Mouse (Mus musculus) midbrain, postnatal 0 days (tissue): ENCODE data around the gene Rspo4. TPM values are rescaled to one million over a fixed set of nuclear protein-coding genes. Genes with fewer than 3 reads are reported as not detected.

Experiments used
- ATAC-seq: fragments of 200-750 bp; cut with Nextera tagmentation; 2 replicates; pipeline ENCODE4 v1.8.0; 2017; ENCODE audit warnings: moderate number of reproducible peaks, mild to moderate bottlenecking, moderate TSS enrichment, moderate library complexity; ENCODE audit not compliant: low FRiP score
- DNase-seq: peaks from one replicate; pipeline ENCODE4 v3.0.0-alpha.2; 2015; ENCODE audit warnings: low spot score
- H3K27ac ChIP-seq: fragments of 300-500 bp; sonication (generic); 2 replicates; pipeline ENCODE4 v1.5.1; 2014; ENCODE audit warnings: low read depth, mild to moderate bottlenecking, low read length, mixed read lengths
- H3K27me3 ChIP-seq: fragments of 300-500 bp; sonication (generic); 2 replicates; pipeline ENCODE4 v1.6.1; 2014; ENCODE audit warnings: low read length, control low read depth, mixed read lengths; ENCODE audit not compliant: insufficient read depth
- H3K36me3 ChIP-seq: fragments of 300-500 bp; sonication (generic); 2 replicates; pipeline ENCODE4 v1.6.1; 2014; ENCODE audit warnings: low read length, control low read depth, mixed read lengths; ENCODE audit not compliant: insufficient read depth
- H3K4me1 ChIP-seq: fragments of 300-500 bp; sonication (generic); 2 replicates; pipeline ENCODE4 v1.6.1; 2014; ENCODE audit warnings: mild to moderate bottlenecking, control low read depth, antibody characterized with exemption, low read length, mixed read lengths; ENCODE audit not compliant: insufficient read depth
- H3K4me2 ChIP-seq: fragments of 300-500 bp; sonication (generic); 2 replicates; pipeline ENCODE4 v1.6.1; 2014; ENCODE audit warnings: low read depth, mild to moderate bottlenecking, low read length, mixed read lengths; ENCODE audit not compliant: poor library complexity, severe bottlenecking
- H3K4me3 ChIP-seq: fragments of 300-500 bp; sonication (generic); 2 replicates; pipeline ENCODE4 v1.5.1; 2014; ENCODE audit warnings: low read depth, mild to moderate bottlenecking, low read length, moderate library complexity
- H3K9ac ChIP-seq: fragments of 300-500 bp; sonication (generic); replicated peaks from 2 replicates; pipeline ENCODE4 v1.6.1; 2014; ENCODE audit warnings: mild to moderate bottlenecking, low read length, moderate library complexity, mixed read lengths; ENCODE audit not compliant: poor library complexity, severe bottlenecking
- H3K9me3 ChIP-seq: fragments of 300-500 bp; sonication (generic); 2 replicates; pipeline ENCODE4 v1.6.1; 2016; ENCODE audit warnings: low read length, control low read depth
- CTCF ChIP-seq: IDR thresholded peaks from 2 replicates; pipeline ENCODE4 v1.5.1; 2016; ENCODE audit warnings: antibody characterized with exemption, mild to moderate bottlenecking
- WGBS: fragments of 180-500 bp; shearing (Covaris S2); extraction: QIAGEN DNeasy Blood & Tissue Kit; methylation state at CpG from one replicate; pipeline ENCODE4 v1.1.7; 2014; 5-methylcytosine and 5-hydroxymethylcytosine counted together
- polyA plus RNA-seq: library from polyadenylated mRNA; unstranded; fragments of >200 nt; fragmentation: Nextera tagmentation; extraction: Ambion mirVana; gene quantifications from 2 replicates; pipeline ENCODE4 v1.2.1, GENCODE M21; 2015
- total RNA-seq: library from RNA; depleted of rRNA; stranded (reverse); fragments of >200 nt; gene quantifications from 2 replicates; pipeline ENCODE4 v1.2.3, GENCODE M21; 2014

The Rspo4 gene
- total and polyA plus RNA-seq, 2 experiments from 2014 or later: 0.44 TPM; not detected in 1

- ATAC-seq (no peak), DNase-seq (peak; percentile 26)
Observed at GRCm38 (mm10) chr2:151874551-151874950, 31.8 kb downstream of the Rspo4 start.

DNA sequence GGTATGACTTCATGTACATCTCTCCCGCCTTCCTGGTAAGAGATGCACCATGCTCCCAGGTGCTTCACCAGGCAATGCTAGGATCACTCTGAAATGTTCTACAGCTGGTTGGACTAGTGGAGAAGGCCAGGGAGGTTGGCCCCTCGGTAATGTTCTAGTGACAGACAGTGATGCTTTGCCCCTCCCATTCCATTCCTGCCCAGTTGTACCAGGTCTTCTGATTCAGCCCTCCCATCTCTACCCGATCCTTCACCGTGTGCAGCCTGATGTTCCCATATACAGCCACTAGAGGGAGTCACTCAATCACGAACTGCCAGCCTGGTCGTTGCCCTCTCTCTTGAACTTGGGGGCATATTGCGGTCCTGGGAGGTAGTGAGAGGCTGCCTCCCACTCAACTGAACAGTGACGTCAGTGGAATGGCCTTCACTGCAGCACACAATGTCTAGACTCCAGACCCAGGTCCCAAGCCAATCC is 33.3 kb downstream of the Rspo4 start:
- Histone ChIP-seq H3K9me3 (no peaks in the 10 kb centered on the region), H3K4me1 (no peaks in the 10 kb centered on the region), H3K36me3 (no peaks in the 10 kb centered on the region), H3K4me2 (no peak overlapping the region), H3K27me3 (no peaks in the 10 kb centered on the region), H3K4me3 (no peak overlapping the region), H3K9ac (no peak overlapping the region), H3K27ac (no peak overlapping the region)
- peak; percentile 95 for TF ChIP-seq CTCF
- WGBS: 14% methylated on average over 8 of the region's 8 CpGs
- peak; percentile 75 for ATAC-seq
- peak; percentile 65 for DNase-seq

More at GRCm38 (mm10) chr2:151874551-151874950, 31.8 kb downstream of the Rspo4 start:
- H3K27me3 ChIP-seq: no peaks in the 10 kb centered on the region
- H3K36me3 ChIP-seq: no peaks in the 10 kb centered on the region
- H3K9me3 ChIP-seq: no peaks in the 10 kb centered on the region
- TF ChIP-seq CTCF: peak; percentile 54
- H3K4me3 ChIP-seq: no peak overlapping the region
- no peak overlapping the region for H3K9ac ChIP-seq
- H3K4me1 ChIP-seq: no peaks in the 10 kb centered on the region
- no peak overlapping the region for H3K27ac ChIP-seq
- no peak overlapping the region for H3K4me2 ChIP-seq

DNA sequence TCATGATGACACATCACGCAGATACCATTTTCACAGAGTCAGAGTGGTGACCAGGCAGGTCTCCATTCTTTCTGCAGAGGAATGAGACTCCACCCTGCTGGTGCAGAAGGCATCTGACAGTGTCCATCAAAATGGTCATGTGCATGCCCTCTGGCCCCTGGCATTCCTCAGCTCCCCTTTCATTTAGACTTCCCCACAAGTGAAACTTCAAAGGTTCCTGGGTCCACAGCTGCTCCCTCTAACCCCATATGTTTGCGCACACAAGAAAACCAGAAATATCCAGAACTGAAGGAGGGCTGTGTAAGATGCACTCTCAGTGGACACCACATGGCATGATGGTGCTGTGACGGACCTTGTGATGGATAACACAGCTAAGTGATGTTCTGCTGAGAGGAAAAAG is 35.9 kb downstream of the Rspo4 start:
- TF ChIP-seq CTCF: no peak
- Histone ChIP-seq H3K9me3 (no peaks in the 10 kb centered on the region), H3K27ac (no peak overlapping the region), H3K4me1 (no peaks in the 10 kb centered on the region), H3K27me3 (no peaks in the 10 kb centered on the region), H3K4me3 (no peak overlapping the region), H3K4me2 (no peak overlapping the region), H3K36me3 (no peaks in the 10 kb centered on the region), H3K9ac (no peak overlapping the region)
- no peak for DNase-seq
- ATAC-seq: no peak
- 82% methylated on average over 3 of the region's 3 CpGs for WGBS

DNA sequence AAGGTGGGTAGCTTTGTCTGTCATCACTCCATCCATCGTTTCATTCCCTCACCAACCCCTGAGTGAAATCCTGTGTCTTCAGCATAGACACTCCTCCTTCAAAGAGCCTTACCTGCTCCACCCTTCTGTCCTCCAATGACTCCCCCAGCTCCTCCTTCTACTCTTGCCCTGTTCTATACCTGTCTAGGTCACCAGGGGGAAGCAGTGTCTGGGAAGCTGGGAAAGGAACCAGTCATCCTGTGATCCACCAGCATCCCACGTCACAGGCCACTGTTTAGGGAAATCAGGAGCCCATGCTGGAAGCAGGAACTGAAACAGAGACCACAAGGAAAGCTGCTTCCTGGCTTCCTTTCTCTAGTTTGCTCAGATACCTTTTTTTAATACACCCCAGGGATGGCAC is 37.0 kb downstream of the Rspo4 start:
- no peak overlapping the region for H3K4me3 ChIP-seq
- 0 out of 2 replicates have a peak, but pooled peaks have one; percentile 34 for ATAC-seq
- TF ChIP-seq CTCF: peak; percentile 57
- H3K27ac ChIP-seq: no peak overlapping the region
- no peak for DNase-seq
- H3K36me3 ChIP-seq: no peaks in the 10 kb centered on the region
- no peak overlapping the region for H3K9ac ChIP-seq
- WGBS: 60% methylated on average over 2 of the region's 2 CpGs
- no peaks in the 10 kb centered on the region for H3K9me3 ChIP-seq
- no peaks in the 10 kb centered on the region for H3K4me1 ChIP-seq
- H3K4me2 ChIP-seq: no peak overlapping the region
- H3K27me3 ChIP-seq: no peaks in the 10 kb centered on the region

DNA sequence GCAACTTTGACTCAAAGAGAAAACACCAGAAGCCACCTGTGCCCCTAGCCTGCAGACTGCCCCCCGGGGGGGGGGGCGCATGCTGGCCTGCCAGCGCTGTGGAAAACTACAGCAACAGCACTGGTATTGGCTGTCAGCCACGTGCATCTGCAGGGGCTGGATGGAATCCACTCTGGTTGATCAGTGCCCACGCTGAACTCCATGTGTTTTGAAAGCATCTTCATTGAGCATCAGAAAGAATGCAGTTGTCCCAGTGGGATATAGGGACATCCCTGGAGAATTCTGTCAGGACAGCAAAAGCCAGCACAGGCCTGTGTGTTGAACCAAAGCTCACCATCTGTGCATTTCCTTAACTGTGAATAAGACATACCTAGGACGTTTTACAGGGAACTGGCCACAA is 48.3 kb downstream of the Rspo4 start:
- peak; percentile 51 for DNase-seq
- Histone ChIP-seq H3K9me3 (no peaks in the 10 kb centered on the region), H3K4me3 (no peak overlapping the region), H3K4me1 (no peaks in the 10 kb centered on the region), H3K27ac (no peak overlapping the region), H3K27me3 (no peaks in the 10 kb centered on the region), H3K36me3 (no peaks in the 10 kb centered on the region), H3K4me2 (no peak overlapping the region), H3K9ac (no peak overlapping the region)
- no peak for ATAC-seq
- TF ChIP-seq CTCF: no peak
- WGBS: 35% methylated on average over 5 of the region's 6 CpGs

GRCm38 (mm10) chr2:151893122-151893774 is 50.5 kb downstream of the Rspo4 start:
- Histone ChIP-seq H3K9me3 (no peaks in the 10 kb centered on the region), H3K27me3 (no peaks in the 10 kb centered on the region), H3K9ac (peak overlapping the region; percentile 8; the same call in 1 of the 2 replicates), H3K4me1 (no peaks in the 10 kb centered on the region), H3K4me2 (no peak overlapping the region), H3K27ac (no peak overlapping the region), H3K4me3 (no peak overlapping the region), H3K36me3 (no peaks in the 10 kb centered on the region)
- TF ChIP-seq CTCF: no peak
- 42% methylated on average over 15 of the region's 15 CpGs for WGBS
- ATAC-seq: no peak
- no peak for DNase-seq
